Mouse (Mus musculus) gastrocnemius, adult 8-10 months (tissue): ENCODE measurements around the gene Pdgfa. TPM values are rescaled to one million over a fixed set of nuclear protein-coding genes. Genes with fewer than 3 reads are reported as not detected.

ENCODE experiments used
- DNase-seq, 2 experiments: peaks; one replicate each; pipeline ENCODE4 v3.0.0; 2022; ENCODE audit warnings: low spot score in 2 of 2
- total RNA-seq, 4 experiments: library from RNA; stranded (reverse); gene quantifications; 2 replicates each; pipeline ENCODE4 v1.2.4; 2022

Gene Pdgfa
- total RNA-seq, 4 experiments from 2014 or later: 19.8 to 32.1 (median 25.2) TPM

- DNase-seq: no peak
These were observed 40.7 kb downstream of the Pdgfa start for GRCm38 (mm10) chr5:138956427-138956833.

GRCm38 (mm10) chr5:138953986-138954385 is 43.2 kb downstream of the Pdgfa start:
- DNase-seq: no peak

GRCm38 (mm10) chr5:138952969-138953368 is 44.2 kb downstream of the Pdgfa start:
- DNase-seq: no peak

GRCm38 (mm10) chr5:138951305-138951704 is 45.9 kb downstream of the Pdgfa start:
- peak; percentile 48 to 71 for DNase-seq

- DNase-seq: no peak
These were observed 48.0 kb downstream of the Pdgfa start for GRCm38 (mm10) chr5:138949165-138949564.

GRCm38 (mm10) chr5:138948031-138948980 is 48.9 kb downstream of the Pdgfa start:
- DNase-seq: peak in 1 of 2 experiments; percentile 49

- no peak for DNase-seq
These were observed 49.7 kb downstream of the Pdgfa start for GRCm38 (mm10) chr5:138947487-138947886.

- no peak for DNase-seq
These were observed 50.2 kb downstream of the Pdgfa start for GRCm38 (mm10) chr5:138946931-138947330.

GRCm38 (mm10) chr5:138945011-138945410 is 52.2 kb downstream of the Pdgfa start:
- no peak for DNase-seq

GRCm38 (mm10) chr5:138944551-138944950 is 52.6 kb downstream of the Pdgfa start:
- DNase-seq: no peak

- DNase-seq: no peak
These were observed 55.3 kb downstream of the Pdgfa start for GRCm38 (mm10) chr5:138941842-138942241.

- no peak for DNase-seq
These were observed 56.6 kb downstream of the Pdgfa start for GRCm38 (mm10) chr5:138940576-138940975.

- DNase-seq: no peak
These were observed 58.5 kb downstream of the Pdgfa start for GRCm38 (mm10) chr5:138938572-138939163.

GRCm38 (mm10) chr5:138936399-138937089 is 60.6 kb downstream of the Pdgfa start:
- peak; percentile 63 to 81 for DNase-seq

- peak; percentile 28 to 72 for DNase-seq
These were observed 62.6 kb downstream of the Pdgfa start for GRCm38 (mm10) chr5:138934540-138934939.

GRCm38 (mm10) chr5:138932460-138933432 is 64.4 kb downstream of the Pdgfa start:
- DNase-seq: no peak

GRCm38 (mm10) chr5:138931836-138932235 is 65.3 kb downstream of the Pdgfa start:
- no peak for DNase-seq

GRCm38 (mm10) chr5:138929879-138930507 is 67.2 kb downstream of the Pdgfa start:
- DNase-seq: no peak
